Mouse (Mus musculus) midbrain, embryonic 14.5 days (tissue): ENCODE results near the gene Arhgap25. TPM values are rescaled to one million over a fixed set of nuclear protein-coding genes. Genes with fewer than 3 reads are reported as not detected.

Experiments used
- ATAC-seq: fragments of 200-750 bp; cut with Nextera tagmentation; 2 replicates; pipeline ENCODE4 v1.8.0; 2017; ENCODE audit warnings: moderate number of reproducible peaks, moderate library complexity; ENCODE audit not compliant: low FRiP score, low TSS enrichment
- DNase-seq: peaks from one replicate; pipeline ENCODE4 v3.0.0-alpha.2; 2015
- H3K27ac ChIP-seq: fragments of 300-500 bp; sonication (generic); replicated peaks from 2 replicates; pipeline ENCODE4 v1.5.1; 2014; ENCODE audit warnings: mild to moderate bottlenecking, low read depth, low read length, moderate library complexity
- H3K27me3 ChIP-seq: fragments of 300-500 bp; sonication (generic); 2 replicates; pipeline ENCODE4 v1.6.1; 2014; ENCODE audit warnings: low read length, control low read depth, mixed read lengths; ENCODE audit not compliant: control insufficient read depth, insufficient read depth
- H3K36me3 ChIP-seq: fragments of 300-500 bp; sonication (generic); 2 replicates; pipeline ENCODE4 v1.6.1; 2014; ENCODE audit warnings: low read length, control low read depth; ENCODE audit not compliant: control insufficient read depth, insufficient read depth
- H3K4me1 ChIP-seq: fragments of 300-500 bp; sonication (generic); 2 replicates; pipeline ENCODE4 v1.6.1; 2014; ENCODE audit warnings: mild to moderate bottlenecking, antibody characterized with exemption, low read length, control low read depth; ENCODE audit not compliant: control insufficient read depth, insufficient read depth
- H3K4me2 ChIP-seq: fragments of 300-500 bp; sonication (generic); 2 replicates; pipeline ENCODE4 v1.6.1; 2014; ENCODE audit warnings: mild to moderate bottlenecking, low read length, moderate library complexity
- H3K4me3 ChIP-seq: fragments of 300-500 bp; sonication (generic); replicated peaks from 2 replicates; pipeline ENCODE4 v1.5.1; 2014; ENCODE audit warnings: low read depth, low read length
- H3K9ac ChIP-seq: fragments of 300-500 bp; sonication (generic); replicated peaks from 2 replicates; pipeline ENCODE4 v1.6.1; 2014; ENCODE audit warnings: mild to moderate bottlenecking, low read length, moderate library complexity
- H3K9me3 ChIP-seq: fragments of 300-500 bp; sonication (generic); 2 replicates; pipeline ENCODE4 v1.6.1; 2016; ENCODE audit warnings: low read length, control low read depth, mixed read lengths; ENCODE audit not compliant: control insufficient read depth
- WGBS: fragments of 180-500 bp; shearing (Covaris S2); extraction: QIAGEN DNeasy Blood & Tissue Kit; methylation state at CpG from one replicate; pipeline ENCODE4 v1.1.7; 2014; 5-methylcytosine and 5-hydroxymethylcytosine counted together
- polyA plus RNA-seq: library from polyadenylated mRNA; unstranded; fragments of >200 nt; fragmentation: Nextera tagmentation; extraction: Ambion mirVana; gene quantifications from 2 replicates; pipeline ENCODE4 v1.2.1, GENCODE M21; 2014

Gene Arhgap25
- polyA plus RNA-seq, 1 experiment from 2014 or later, result 2.4 TPM

DNA sequence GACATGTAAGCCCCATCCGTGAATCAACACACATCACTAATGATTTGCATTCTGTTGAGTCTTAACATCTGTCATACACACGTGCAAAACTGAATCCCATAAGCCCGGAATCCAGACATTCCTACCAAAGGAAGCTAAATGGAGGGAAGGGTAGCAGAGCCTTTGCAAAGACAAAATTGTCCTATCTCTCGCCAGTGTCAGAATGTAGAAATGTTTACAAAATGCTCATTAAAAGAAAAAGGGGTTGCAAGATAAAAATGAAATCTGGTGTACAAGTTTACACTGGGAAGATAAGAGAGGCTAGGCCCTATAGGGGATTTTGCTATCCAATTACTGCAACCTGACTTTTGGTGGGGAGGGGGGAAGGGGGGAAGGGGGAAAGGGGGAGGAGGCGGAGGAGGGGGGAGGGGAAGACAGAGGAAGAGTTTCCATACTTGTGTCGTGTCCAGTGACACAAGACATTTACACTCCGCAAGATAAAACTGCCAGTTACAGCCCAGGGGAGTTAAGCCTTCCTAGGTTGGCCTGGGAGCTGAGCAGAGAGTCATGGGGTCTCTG, 104.5 kb downstream of the Arhgap25 start, which contains the start of gene Bmp10:
TSS of gene Bmp10 (plus strand) at position 508 of the 558 bp plus-strand sequence.
- 78% methylated on average over 7 of the region's 7 CpGs for WGBS
- Histone ChIP-seq H3K36me3 (no peaks in the 10 kb centered on the region), H3K4me1 (no peaks in the 10 kb centered on the region), H3K9me3 (no peaks in the 10 kb centered on the region), H3K4me2 (no peak within 1 kb of the TSS), H3K27ac (no peak within 1 kb of the TSS), H3K27me3 (no peaks in the 10 kb centered on the region), H3K9ac (no peak within 1 kb of the TSS), H3K4me3 (no peak within 1 kb of the TSS)
- ATAC-seq (no peak), DNase-seq (no peak)

DNA sequence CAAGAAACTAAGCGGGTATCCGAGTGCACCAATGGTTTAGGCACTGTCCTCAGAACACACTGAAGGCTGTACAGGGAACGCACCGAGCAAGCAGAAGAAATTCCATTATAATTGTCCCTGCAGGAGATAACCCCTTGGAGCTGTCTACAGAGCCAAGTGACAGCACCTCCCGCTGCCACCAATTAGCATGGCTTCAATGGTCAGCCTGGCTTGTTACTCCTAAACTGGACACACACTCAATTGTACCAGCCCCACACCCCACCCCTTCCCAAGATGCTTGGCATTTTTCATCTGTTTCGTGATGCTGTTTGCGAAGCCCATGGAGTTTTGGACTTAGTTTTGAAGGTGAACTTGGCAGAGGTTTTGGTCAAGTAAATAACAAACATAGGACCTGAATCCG, 105.4 kb downstream of the Arhgap25 start:
- Histone ChIP-seq H3K4me3 (no peak overlapping the region), H3K27me3 (no peaks in the 10 kb centered on the region), H3K4me1 (no peaks in the 10 kb centered on the region), H3K9me3 (no peaks in the 10 kb centered on the region), H3K27ac (no peak overlapping the region), H3K4me2 (no peak overlapping the region), H3K36me3 (no peaks in the 10 kb centered on the region), H3K9ac (no peak overlapping the region)
- no peak for ATAC-seq
- DNase-seq, result no peak
- WGBS, result 53% methylated on average over 8 of the region's 8 CpGs

DNA sequence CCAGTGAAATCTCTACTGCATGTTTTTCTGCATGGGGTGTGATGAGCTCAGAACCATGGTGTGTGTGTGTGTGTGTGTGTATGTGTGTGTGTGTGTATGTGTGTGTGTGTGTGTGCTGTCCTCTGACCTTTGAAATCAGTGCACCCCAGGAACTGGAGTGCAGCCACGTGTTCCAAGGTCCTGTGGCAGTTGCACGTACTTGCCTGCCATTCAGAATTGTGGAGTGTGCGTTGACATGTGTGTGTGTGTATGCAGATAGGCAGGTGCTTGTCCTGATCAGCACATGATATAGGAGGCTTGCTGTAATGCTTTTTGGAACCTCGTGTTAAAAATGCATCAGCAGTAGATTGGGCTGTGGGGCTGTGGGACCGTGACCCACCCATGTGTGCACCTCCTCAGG, 106.1 kb downstream of the Arhgap25 start:
- Histone ChIP-seq H3K4me2 (no peak overlapping the region), H3K4me3 (no peak overlapping the region), H3K9me3 (no peaks in the 10 kb centered on the region), H3K9ac (no peak overlapping the region), H3K36me3 (no peaks in the 10 kb centered on the region), H3K27ac (no peak overlapping the region), H3K4me1 (no peaks in the 10 kb centered on the region), H3K27me3 (no peaks in the 10 kb centered on the region)
- ATAC-seq (no peak), DNase-seq (no peak)
- 85% methylated on average over 5 of the region's 5 CpGs for WGBS

DNA sequence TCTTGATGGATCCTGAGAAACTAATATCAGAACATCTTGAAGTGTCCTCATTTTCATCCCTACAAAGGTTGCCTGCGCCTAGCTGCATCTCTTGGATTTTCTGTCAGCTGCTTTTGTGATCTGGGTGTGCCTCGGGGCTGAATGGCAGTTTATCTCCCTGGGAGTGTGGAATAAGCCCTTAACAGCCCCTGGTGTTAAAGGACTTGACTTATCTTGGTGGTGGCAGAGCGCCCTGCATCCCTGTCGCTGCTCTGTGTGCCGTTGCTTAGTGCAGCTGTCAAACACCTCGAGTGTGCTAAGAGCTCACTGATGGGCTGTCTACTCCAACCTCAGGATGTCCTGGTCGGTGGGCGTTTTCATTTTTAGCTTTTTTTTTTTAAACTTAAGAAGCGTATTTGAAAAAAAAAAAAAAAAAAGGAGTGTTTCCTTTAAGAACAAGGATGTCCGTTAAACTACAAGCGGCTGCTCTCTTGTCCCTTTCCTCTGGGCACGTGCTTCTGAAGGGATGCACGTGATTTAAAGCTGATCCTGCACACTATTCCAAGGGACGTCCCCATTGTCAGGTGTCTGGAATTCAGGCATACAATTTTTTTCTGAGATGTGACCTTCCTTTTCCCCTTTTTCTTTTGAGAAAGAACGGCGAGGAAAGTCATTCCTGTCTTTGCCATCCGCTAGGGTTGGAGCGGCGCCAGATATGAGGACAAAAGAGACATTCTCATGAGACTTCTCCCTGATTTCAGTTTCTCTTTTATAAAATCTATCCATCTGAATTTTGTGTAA, 108.8 kb downstream of the Arhgap25 start:
- no peak for ATAC-seq
- peak; percentile 67 for DNase-seq
- Histone ChIP-seq H3K27ac (no peak overlapping the region), H3K36me3 (no peaks in the 10 kb centered on the region), H3K4me1 (no peaks in the 10 kb centered on the region), H3K27me3 (no peaks in the 10 kb centered on the region), H3K4me3 (no peak overlapping the region), H3K9ac (no peak overlapping the region), H3K9me3 (no peaks in the 10 kb centered on the region), H3K4me2 (peak overlapping the region; percentile 30)
- whole genome bisulfite sequencing, result 50% methylated on average over 19 of the region's 19 CpGs

DNA sequence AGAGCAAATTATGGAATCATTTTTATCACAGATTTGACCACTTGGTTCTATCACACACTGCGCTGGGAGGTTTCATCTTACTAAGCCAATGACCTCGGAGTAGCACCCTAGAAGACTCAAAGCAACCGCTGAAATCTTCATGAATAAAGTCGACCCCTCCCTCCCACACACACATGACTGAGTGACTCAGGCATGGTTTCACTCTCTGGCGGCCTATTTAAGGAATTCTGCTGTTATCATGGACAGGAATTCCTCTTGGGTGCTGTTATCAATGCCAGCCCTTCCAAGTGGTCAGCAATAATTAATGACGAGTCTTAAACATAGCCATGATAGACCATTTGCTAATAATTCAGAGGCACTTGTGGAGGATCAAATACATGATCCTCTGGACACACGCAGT, 110.8 kb downstream of the Arhgap25 start:
- Histone ChIP-seq H3K27ac (no peak overlapping the region), H3K27me3 (no peaks in the 10 kb centered on the region), H3K4me1 (no peaks in the 10 kb centered on the region), H3K36me3 (no peaks in the 10 kb centered on the region), H3K4me2 (no peak overlapping the region), H3K4me3 (no peak overlapping the region), H3K9me3 (no peaks in the 10 kb centered on the region), H3K9ac (no peak overlapping the region)
- DNase-seq (no peak), ATAC-seq (no peak)
- WGBS, result 87% methylated on average over 7 of the region's 7 CpGs

DNA sequence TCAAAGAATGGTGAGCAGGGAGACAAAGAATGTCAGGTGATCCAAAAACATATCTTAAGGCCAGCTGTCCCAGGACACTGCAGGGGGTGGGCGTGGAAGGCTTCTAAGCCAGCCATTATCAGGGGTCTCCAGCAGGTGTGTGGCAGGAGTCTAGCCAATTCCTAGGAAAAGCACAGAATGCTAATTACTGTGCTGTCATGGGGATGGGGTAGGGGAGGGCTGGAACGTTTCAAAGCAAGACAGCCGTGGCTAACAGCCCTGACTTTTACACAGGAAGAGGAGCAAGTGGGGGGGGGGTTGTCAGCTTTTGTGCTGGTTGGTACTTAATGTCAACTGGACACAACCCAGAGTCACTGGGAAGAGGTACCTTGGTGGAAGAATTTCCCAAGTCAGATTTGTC, 121.0 kb downstream of the Arhgap25 start:
- H3K4me1 ChIP-seq, result no peaks in the 10 kb centered on the region
- WGBS, result 21% methylated on average over 3 of the region's 3 CpGs
- H3K4me2 ChIP-seq, result no peak overlapping the region
- H3K36me3 ChIP-seq, result no peaks in the 10 kb centered on the region
- H3K9ac ChIP-seq, result no peak overlapping the region
- ATAC-seq (no peak), DNase-seq (peak; percentile 21)
- H3K27me3 ChIP-seq, result no peaks in the 10 kb centered on the region
- H3K4me3 ChIP-seq, result no peak overlapping the region
- H3K9me3 ChIP-seq, result no peaks in the 10 kb centered on the region
- no peak overlapping the region for H3K27ac ChIP-seq

Other genes starting within 250 kb of the Arhgap25 start
- gene Antxr1, start 197.4 kb downstream of the Arhgap25 start, polyA plus RNA-seq, result 2.7 and 3.6 TPM in 2 replicates
- not detected in 2 replicates for gene Gkn1, start 182.3 kb downstream of the Arhgap25 start, polyA plus RNA-seq
- gene Gkn2, start 159.9 kb downstream of the Arhgap25 start, polyA plus RNA-seq, result not detected in 2 replicates
- gene Gkn3, start 144.3 kb downstream of the Arhgap25 start, polyA plus RNA-seq, result 0.27 TPM in 1 of 2 replicates, not detected in the other
- not detected in 2 replicates for gene Bmp10, start 104.3 kb downstream of the Arhgap25 start, polyA plus RNA-seq
- 1.00 and 1.5 TPM in 2 replicates for gene Prokr1, start 57.5 kb upstream of the Arhgap25 start, polyA plus RNA-seq
- gene Aplf, start 138.9 kb upstream of the Arhgap25 start, polyA plus RNA-seq, result 6.0 and 8.4 TPM in 2 replicates
- 4.1 and 5.0 TPM in 2 replicates for gene Efcc1, start 197.6 kb upstream of the Arhgap25 start, polyA plus RNA-seq
- gene Gp9, start 244.8 kb upstream of the Arhgap25 start, polyA plus RNA-seq, result 0.59 and 0.66 TPM in 2 replicates